Comparison of ENCODE assay signal across 24 mouse cellular contexts in the genomic region with DNA sequence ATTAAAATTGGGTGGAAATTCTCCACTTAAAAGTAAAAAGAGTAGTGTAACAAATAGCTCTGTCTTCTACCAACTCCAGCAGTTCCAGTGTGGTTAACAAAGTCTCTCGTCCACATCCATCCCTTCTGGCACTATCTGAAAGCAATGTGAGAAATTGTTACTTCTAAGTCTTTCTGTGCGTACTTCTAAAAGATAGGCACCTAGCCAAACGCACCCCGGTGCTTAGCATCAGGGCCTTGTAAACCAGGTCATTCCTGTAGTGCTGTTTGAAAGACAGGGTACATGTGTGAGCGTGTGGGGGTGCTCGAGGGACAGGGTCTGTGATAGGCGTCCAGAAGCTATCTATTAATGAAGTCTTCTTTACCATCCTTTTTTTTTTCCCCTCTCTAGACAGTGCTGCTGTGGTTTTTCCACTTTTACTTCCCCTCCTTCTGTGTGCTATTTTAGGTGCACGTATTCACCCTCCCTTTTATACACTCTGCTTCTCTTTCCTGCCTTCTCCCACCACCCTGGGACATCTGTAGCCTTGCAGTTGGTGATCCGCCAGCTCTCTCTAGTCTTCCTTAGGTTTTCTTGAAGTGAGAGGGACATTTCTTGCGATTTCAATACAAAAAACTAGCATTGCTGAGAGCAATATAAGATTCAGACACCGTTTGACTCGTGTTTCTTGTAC. TPM values are rescaled to one million over a fixed set of nuclear protein-coding genes. Genes with fewer than 3 reads are reported as not detected.
DNase-seq lines count a peak whose midpoint lies in the region; ATAC-seq and TF ChIP-seq lines count a peak whose summit lies in the region.
"Had no signal": no experiment of that assay in that cellular context is flagged by ENCODE, and none has a peak within 500 bp of the region (broad histone marks: within the 10 kb centered on the region; RNA-seq: fewer than 3 reads in every experiment).

No protein-coding gene starts in this region.

- DNase-seq in frontal cortex, postnatal 25 days (ENCODE audit: low spot score in 2 of 2) = no peak
- DNase-seq in layer of hippocampus, adult 11-12 months (ENCODE audit: low spot score) = peak; percentile 25
- DNase-seq in layer of hippocampus, postnatal 36 days = no peak
- DNase-seq in testis, postnatal 10 days (ENCODE audit: low spot score) = no peak
- DNase-seq in testis, postnatal 14 days (ENCODE audit: low spot score) = peak; percentile 61
- DNase-seq: adrenal gland, postnatal 25 days; cerebellum, adult 18-20 months; cerebellum, postnatal 25 days; gastrocnemius, postnatal 36 days; kidney, adult 18-20 months; kidney, postnatal 10 days; liver, embryonic 13.5 days; lung, embryonic 14.5 days; lung, postnatal 4 days had no signal

- no peaks in the 10 kb centered on the region for H3K27me3 ChIP-seq in testis, adult 2 months (ENCODE audit: control insufficient read depth, insufficient read depth, low read length)
- H3K27me3 ChIP-seq: embryonic facial prominence, embryonic 15.5 days; heart, embryonic 15.5 days had no signal

- no peak overlapping the region for H3K4me3 ChIP-seq in testis, adult 2 months (ENCODE audit: control insufficient read depth, low read depth, low read length)
- H3K4me3 ChIP-seq: embryonic facial prominence, embryonic 15.5 days; heart, embryonic 15.5 days; hindbrain, embryonic 10.5 days; layer of hippocampus, adult 2 months; limb, embryonic 13.5 days; liver, embryonic 13.5 days; midbrain, embryonic 12.5 days had no signal

- peaks cover 6% of the 10 kb centered on the region; the same call in 1 of the 2 replicates for H3K4me1 ChIP-seq in testis, adult 2 months (ENCODE audit: control insufficient read depth, insufficient read depth, low read length)

- no peaks in the 10 kb centered on the region for H3K36me3 ChIP-seq in testis, adult 2 months (ENCODE audit: control insufficient read depth, insufficient read depth, low read length)
- H3K36me3 ChIP-seq: embryonic facial prominence, embryonic 15.5 days; heart, embryonic 15.5 days; hindbrain, embryonic 10.5 days; limb, embryonic 13.5 days; liver, embryonic 13.5 days; midbrain, embryonic 12.5 days had no signal

- no peak for TF ChIP-seq CTCF in testis, adult 2 months (IDR thresholded peaks at IDR 0.05; ENCODE audit: control insufficient read depth, insufficient read depth, insufficient replicate concordance, low read depth, low read length)

- TF ChIP-seq POLR2A in testis, adult 2 months (IDR thresholded peaks at IDR 0.05; ENCODE audit: control insufficient read depth, low read depth, low read length) = no peak

- peak; percentile 76 for ATAC-seq in frontal cortex, adult (ENCODE audit: low TSS enrichment)
- ATAC-seq in activated CD4-positive, CD25-positive, alpha-beta regulatory T cell, adult 4 months = no peak
- ATAC-seq: forebrain, embryonic 16.5 days had no signal

- H3K27ac ChIP-seq in testis, adult 2 months (ENCODE audit: control insufficient read depth, insufficient read depth, low read depth, low read length) = peak overlapping the region; percentile 10; the same call in 1 of the 2 replicates
- H3K27ac ChIP-seq: embryonic facial prominence, embryonic 15.5 days; heart, embryonic 15.5 days; hindbrain, embryonic 10.5 days; layer of hippocampus, adult 2 months; limb, embryonic 13.5 days; liver, embryonic 13.5 days; midbrain, embryonic 12.5 days had no signal

RNA-seq across cellular contexts. Expression of gene Rubcnl, which starts 4.9 kb away (rescaled TPM):
- total RNA-seq in layer of hippocampus, postnatal 36 days (2021) = 1 to 10 TPM in 1 of 2 experiments, under 1 TPM in 1; 0.85 to 1.3 TPM
- 1.0 and 1.1 TPM in 2 replicates for polyA plus RNA-seq in testis, adult 2 months (2012; rRNA removed)
- 1 to 10 TPM in 1 of 2 experiments, under 1 TPM in 1; 0.12 to 1.3 TPM for polyA plus RNA-seq in activated CD4-positive, CD25-positive, alpha-beta regulatory T cell, adult 4 months (2017; shearing (Covaris generic))

Comparison
In these comparisons a context has a peak if more than half of its experiments do, and no peak if none do; other contexts are left out.
1. DNase-seq: peak in layer of hippocampus, adult 11-12 months (single experiment) and testis, postnatal 14 days (single experiment); none in frontal cortex, postnatal 25 days (0 of 2), layer of hippocampus, postnatal 36 days (0 of 2) and testis, postnatal 10 days (single experiment).